Mouse (Mus musculus): ENCODE measurements at regions not wholly inside any gene's neighbourhood (a gene's known extent, or its start where the extent isn't known, plus 50 kb on each side); places are given as distances from the start of the nearest gene placed in this dataset.
"Not testable (repeated sequence)": the region's sequence is repeated elsewhere in the genome, so short reads cannot be mapped to it uniquely, and the experiment has no call there.

- DNase-seq (ENCODE audit: low spot score in 2 of 2), result peak in 1 of 2 experiments; percentile 78
Measured at GRCm38 (mm10) chrX:50537122-50537784, 109.0 kb upstream of the Olfr1324 start.

- no peak for DNase-seq (ENCODE audit: low spot score in 2 of 2)
Measured at GRCm38 (mm10) chrX:50504047-50504446, 75.7 kb upstream of the Olfr1324 start.

GRCm38 (mm10) chrX:50501181-50501580, 72.9 kb upstream of the Olfr1324 start:
- DNase-seq (ENCODE audit: low spot score in 2 of 2), result no peak

GRCm38 (mm10) chrX:50490477-50490967, 62.2 kb upstream of the Olfr1324 start:
- DNase-seq (ENCODE audit: low spot score in 2 of 2), result not testable (repeated sequence)

Data from spleen, postnatal 10 days (tissue).